ENCODE assay signal across 9 mouse cellular contexts in the genomic region with DNA sequence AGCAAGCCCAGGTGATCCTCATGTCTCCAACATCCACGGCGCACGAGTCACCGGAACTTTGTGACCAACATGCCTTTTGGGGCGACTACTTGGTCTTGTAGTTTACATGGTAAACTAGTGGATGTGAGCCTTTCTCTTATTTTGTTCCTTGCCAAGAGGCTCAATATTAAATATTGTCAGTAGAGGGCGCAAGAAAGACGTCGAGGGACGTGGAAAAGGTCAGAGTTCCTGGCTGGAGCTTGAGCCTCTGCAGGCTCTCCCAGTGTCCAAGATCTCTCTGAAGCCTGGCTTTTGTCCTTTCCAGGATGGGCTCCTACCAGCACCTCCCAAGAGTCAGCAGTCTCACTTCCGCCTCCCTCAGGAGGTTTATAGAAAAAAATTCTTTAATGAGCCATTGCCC.
A peak's percentile ranks its signal among the peaks of the same experiment; 100 is the strongest.
DNase-seq lines count a peak whose midpoint lies in the region; ATAC-seq and TF ChIP-seq lines count a peak whose summit lies in the region.
"Had no signal": no experiment of that assay in that cellular context is flagged by ENCODE, and none has a peak within 500 bp of the region (broad histone marks: within the 10 kb centered on the region; RNA-seq: fewer than 3 reads in every experiment).

No protein-coding gene starts in this region.

- no peaks in the 10 kb centered on the region for H3K36me3 ChIP-seq in hindbrain, embryonic 10.5 days
- no peaks in the 10 kb centered on the region for H3K36me3 ChIP-seq in hindbrain, embryonic 13.5 days
- no peaks in the 10 kb centered on the region for H3K36me3 ChIP-seq in testis, adult 2 months (ENCODE audit: control insufficient read depth, insufficient read depth, low read length)
- H3K36me3 ChIP-seq: forebrain, embryonic 10.5 days had no signal

- DNase-seq in hindbrain, embryonic 10.5 days (ENCODE audit: low spot score), result peak; percentile 30
- DNase-seq in testis, postnatal 10 days (ENCODE audit: low spot score), result no peak
- peak; percentile 46 for DNase-seq in forelimb bud, embryonic 11.5 days (ENCODE audit: low read depth, low spot score)
- DNase-seq in urinary bladder, adult 18-20 months (ENCODE audit: low spot score in 2 of 2), result no peak
- no peak for DNase-seq in urinary bladder, postnatal 14 days (ENCODE audit: low spot score)

- 0 out of 2 replicates have a peak, but pooled peaks have one; percentile 6 for TF ChIP-seq CTCF in testis, adult 2 months (IDR thresholded peaks at IDR 0.05; ENCODE audit: control insufficient read depth, insufficient read depth, insufficient replicate concordance, low read depth, low read length)

- H3K9ac ChIP-seq in hindbrain, embryonic 13.5 days, result no peak overlapping the region

- whole genome bisulfite sequencing in hindbrain, embryonic 10.5 days, result 36% methylated on average over 10 of the region's 10 CpGs
- WGBS in hindbrain, embryonic 13.5 days, result 37% methylated on average over 10 of the region's 10 CpGs

- H3K4me3 ChIP-seq in hindbrain, embryonic 10.5 days, result no peak overlapping the region
- H3K4me3 ChIP-seq in hindbrain, embryonic 13.5 days, result no peak overlapping the region
- H3K4me3 ChIP-seq in testis, adult 2 months (ENCODE audit: control insufficient read depth, low read depth, low read length), result no peak overlapping the region
- H3K4me3 ChIP-seq: forebrain, embryonic 10.5 days had no signal

- ATAC-seq in hindbrain, embryonic 13.5 days (ENCODE audit: low FRiP score), result no peak
- ATAC-seq in erythroblast, adult 5-6 weeks (replicated peaks; ENCODE audit: low FRiP score, poor library complexity, severe bottlenecking), result no peak

- peaks cover 8% of the 10 kb centered on the region; the same call in 1 of the 2 replicates for H3K4me1 ChIP-seq in hindbrain, embryonic 10.5 days (replicated peaks)
- no peaks in the 10 kb centered on the region for H3K4me1 ChIP-seq in hindbrain, embryonic 13.5 days (replicated peaks)
- no peaks in the 10 kb centered on the region for H3K4me1 ChIP-seq in testis, adult 2 months (ENCODE audit: control insufficient read depth, insufficient read depth, low read length)

- no peak for TF ChIP-seq POLR2A in testis, adult 2 months (IDR thresholded peaks at IDR 0.05; ENCODE audit: control insufficient read depth, low read depth, low read length)

- peak overlapping the region; percentile 77 for H3K27ac ChIP-seq in hindbrain, embryonic 10.5 days
- H3K27ac ChIP-seq in hindbrain, embryonic 13.5 days, result no peak overlapping the region
- no peak overlapping the region for H3K27ac ChIP-seq in testis, adult 2 months (ENCODE audit: control insufficient read depth, insufficient read depth, low read depth, low read length)
- H3K27ac ChIP-seq: forebrain, embryonic 10.5 days had no signal

- no peaks in the 10 kb centered on the region for H3K27me3 ChIP-seq in hindbrain, embryonic 10.5 days (ENCODE audit: insufficient read depth, poor library complexity, severe bottlenecking)
- H3K27me3 ChIP-seq in hindbrain, embryonic 13.5 days, result no peaks in the 10 kb centered on the region
- H3K27me3 ChIP-seq in testis, adult 2 months (ENCODE audit: control insufficient read depth, insufficient read depth, low read length), result no peaks in the 10 kb centered on the region

- no peak overlapping the region for H3K4me2 ChIP-seq in hindbrain, embryonic 13.5 days

- H3K9me3 ChIP-seq in hindbrain, embryonic 10.5 days, result no peaks in the 10 kb centered on the region
- no peaks in the 10 kb centered on the region for H3K9me3 ChIP-seq in hindbrain, embryonic 13.5 days
- H3K9me3 ChIP-seq: forebrain, embryonic 10.5 days had no signal

Comparison
In these comparisons a context has a peak if more than half of its experiments do, and no peak if none do; other contexts are left out.
1. DNase-seq: peak in hindbrain, embryonic 10.5 days (single experiment) and forelimb bud, embryonic 11.5 days (single experiment); none in testis, postnatal 10 days (single experiment), urinary bladder, adult 18-20 months (0 of 2) and urinary bladder, postnatal 14 days (single experiment).